Mouse (Mus musculus): ENCODE measurements around the gene Ebi3. TPM values are rescaled to one million over a fixed set of nuclear protein-coding genes. Genes with fewer than 3 reads are reported as not detected.

The Ebi3 gene
- polyA plus RNA-seq, 1 experiment from 2014 or later, result 2.1 TPM

DNA sequence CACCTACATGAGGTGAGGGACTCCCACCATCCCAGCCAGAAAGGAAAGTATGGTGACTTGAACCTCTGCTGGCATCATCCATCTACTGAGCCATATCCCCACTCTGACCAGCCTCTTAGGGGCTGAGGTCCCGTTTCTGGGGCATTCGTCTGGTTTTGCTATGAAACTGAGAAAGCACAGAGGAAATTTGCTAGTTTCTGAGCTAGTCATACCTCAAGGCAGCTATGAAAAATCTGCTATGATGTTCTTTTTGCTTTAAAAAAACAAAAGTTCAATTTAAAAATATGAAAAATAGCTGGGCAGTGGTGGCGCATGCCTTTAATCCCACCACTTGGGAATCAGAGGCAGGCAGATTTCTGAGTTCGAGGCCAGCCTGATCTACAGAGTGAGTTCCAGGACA lies 3.8 kb upstream of the Ebi3 start:
- H3K27ac ChIP-seq, result no peak overlapping the region

GRCm38 (mm10) chr17:55949400-55949799 lies 3.0 kb upstream of the Ebi3 start, which contains the start of gene Zfp119b:
Zfp119b (minus strand) TSS chr17:55949500.
- H3K4me3 ChIP-seq, result no peak within 1 kb of the TSS

More for the DNA sequence above, 3.8 kb upstream of the Ebi3 start:
- Histone ChIP-seq H3K27me3 (peaks cover 6% of the 10 kb centered on the region), H3K9ac (no peak overlapping the region), H3K36me3 (no peaks in the 10 kb centered on the region), H3K4me3 (no peak overlapping the region), H3K9me3 (no peaks in the 10 kb centered on the region), H3K4me2 (no peak overlapping the region), H3K4me1 (peaks cover 9% of the 10 kb centered on the region; the same call in 1 of the 2 replicates)
- WGBS, result 83% methylated on average over 4 of the region's 4 CpGs
- ATAC-seq (ENCODE audit: borderline replicate concordance, extremely low read depth, low FRiP score, low TSS enrichment), result no peak

DNA sequence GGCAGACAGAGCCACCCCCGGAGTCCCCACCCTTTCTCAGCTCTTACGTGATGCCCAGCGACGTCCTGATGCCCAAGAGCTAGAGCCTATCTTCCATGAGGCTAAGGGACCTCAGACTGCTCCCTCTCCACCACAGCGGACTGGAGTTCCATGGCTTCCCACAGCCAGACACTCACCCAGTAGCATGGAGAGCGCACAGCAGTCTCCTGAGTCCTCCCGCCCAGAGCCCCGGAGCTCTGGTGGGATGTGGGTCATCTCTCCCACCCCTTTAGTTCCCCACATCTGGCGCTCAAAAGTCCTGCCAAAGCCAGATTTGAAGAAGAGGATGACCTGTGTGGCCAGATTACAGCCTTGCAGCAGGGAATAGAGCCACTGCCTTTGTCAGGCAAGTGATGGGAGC lies 1.8 kb upstream of the Ebi3 start:
- Histone ChIP-seq H3K9ac (no peak overlapping the region), H3K27me3 (peaks cover 12% of the 10 kb centered on the region)

More at GRCm38 (mm10) chr17:55949400-55949799, 3.0 kb upstream of the Ebi3 start, which contains the start of gene Zfp119b:
- no peak within 1 kb of the TSS for H3K27ac ChIP-seq
- H3K4me1 ChIP-seq, result peaks cover 5% of the 10 kb centered on the region; the same call in 1 of the 2 replicates
- H3K9ac ChIP-seq, result no peak within 1 kb of the TSS
- no peaks in the 10 kb centered on the region for H3K36me3 ChIP-seq
- peaks cover 6% of the 10 kb centered on the region for H3K27me3 ChIP-seq
- H3K9me3 ChIP-seq, result no peaks in the 10 kb centered on the region
- no peak within 1 kb of the TSS for H3K4me2 ChIP-seq
- ATAC-seq (ENCODE audit: borderline replicate concordance, extremely low read depth, low FRiP score, low TSS enrichment), result no peak
- 79% methylated on average over 2 of the region's 2 CpGs for WGBS

GRCm38 (mm10) chr17:55952041-55952440 lies 399 bp upstream of the Ebi3 start:
- Histone ChIP-seq H3K4me1 (peaks cover 12% of the 10 kb centered on the region), H3K9ac (no peak overlapping the region), H3K27me3 (peaks cover 12% of the 10 kb centered on the region), H3K36me3 (no peaks in the 10 kb centered on the region), H3K4me2 (no peak overlapping the region), H3K27ac (no peak overlapping the region), H3K9me3 (no peaks in the 10 kb centered on the region), H3K4me3 (no peak overlapping the region)
- ATAC-seq (ENCODE audit: borderline replicate concordance, extremely low read depth, low FRiP score, low TSS enrichment), result no peak

More for the DNA sequence above, 1.8 kb upstream of the Ebi3 start:
- 64% methylated on average over 9 of the region's 9 CpGs for WGBS
- no peak overlapping the region for H3K4me3 ChIP-seq
- no peaks in the 10 kb centered on the region for H3K36me3 ChIP-seq
- no peak overlapping the region for H3K4me2 ChIP-seq
- no peaks in the 10 kb centered on the region for H3K9me3 ChIP-seq
- no peak overlapping the region for H3K27ac ChIP-seq
- H3K4me1 ChIP-seq, result peaks cover 2% of the 10 kb centered on the region; the same call in 1 of the 2 replicates
- no peak for ATAC-seq (ENCODE audit: borderline replicate concordance, extremely low read depth, low FRiP score, low TSS enrichment)

DNA sequence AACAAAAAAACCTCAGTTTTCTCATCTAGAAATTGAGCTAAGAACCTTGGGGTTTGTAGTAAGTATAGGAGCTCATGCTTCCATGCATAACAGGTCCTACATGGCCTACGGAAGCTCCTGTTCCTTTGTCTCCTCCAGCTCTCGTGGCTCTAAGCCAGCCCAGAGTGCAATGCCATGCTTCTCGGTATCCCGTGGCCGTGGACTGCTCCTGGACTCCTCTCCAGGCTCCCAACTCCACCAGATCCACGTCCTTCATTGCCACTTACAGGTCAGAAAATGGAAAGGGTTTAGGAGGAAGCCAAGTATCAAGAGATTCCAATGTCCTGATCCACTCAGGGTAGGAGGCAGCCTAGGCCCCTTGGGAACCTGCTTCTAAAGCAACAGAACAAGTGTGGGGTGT lies 1.3 kb downstream of the Ebi3 start:
- no peak for ATAC-seq (ENCODE audit: borderline replicate concordance, extremely low read depth, low FRiP score, low TSS enrichment)
- 72% methylated on average over 6 of the region's 6 CpGs for WGBS
- Histone ChIP-seq H3K27ac (no peak overlapping the region), H3K4me2 (no peak overlapping the region), H3K9me3 (no peaks in the 10 kb centered on the region), H3K9ac (no peak overlapping the region), H3K36me3 (no peaks in the 10 kb centered on the region), H3K4me3 (no peak overlapping the region), H3K27me3 (peaks cover 12% of the 10 kb centered on the region), H3K4me1 (peaks cover 23% of the 10 kb centered on the region)

GRCm38 (mm10) chr17:55954229-55954628 lies 1.8 kb downstream of the Ebi3 start:
- no peak overlapping the region for H3K4me3 ChIP-seq
- peaks cover 12% of the 10 kb centered on the region for H3K27me3 ChIP-seq
- peaks cover 23% of the 10 kb centered on the region for H3K4me1 ChIP-seq
- H3K27ac ChIP-seq, result no peak overlapping the region
- no peaks in the 10 kb centered on the region for H3K36me3 ChIP-seq
- H3K4me2 ChIP-seq, result no peak overlapping the region
- H3K9me3 ChIP-seq, result no peaks in the 10 kb centered on the region
- H3K9ac ChIP-seq, result no peak overlapping the region
- WGBS, result 34% methylated on average over 16 of the region's 16 CpGs
- ATAC-seq (ENCODE audit: borderline replicate concordance, extremely low read depth, low FRiP score, low TSS enrichment), result no peak

DNA sequence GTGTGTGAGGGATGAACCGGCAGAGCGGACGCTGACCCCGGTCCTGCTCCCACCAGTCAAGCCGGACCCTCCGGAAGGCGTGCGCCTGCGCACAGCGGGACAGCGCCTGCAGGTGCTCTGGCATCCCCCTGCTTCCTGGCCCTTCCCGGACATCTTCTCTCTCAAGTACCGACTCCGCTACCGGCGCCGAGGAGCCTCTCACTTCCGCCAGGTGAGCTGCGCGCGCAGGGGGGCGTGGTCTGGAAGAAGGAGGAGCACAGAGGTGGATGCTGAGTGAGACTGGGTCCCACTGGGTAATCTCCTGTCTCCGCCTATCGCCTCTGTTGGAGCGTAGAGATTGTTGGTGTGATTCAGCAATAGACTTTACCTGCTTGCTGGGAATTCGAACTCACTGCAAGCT lies 3.7 kb downstream of the Ebi3 start:
- WGBS, result 3% methylated on average over 25 of the region's 26 CpGs
- H3K4me1 ChIP-seq, result peaks cover 31% of the 10 kb centered on the region
- no peaks in the 10 kb centered on the region for H3K9me3 ChIP-seq
- peak overlapping the region; percentile 68 for H3K4me2 ChIP-seq
- H3K4me3 ChIP-seq, result peak overlapping the region; percentile 44
- 0 out of 2 replicates have a peak overlapping the region, but pooled peaks have one; percentile 15 for H3K9ac ChIP-seq
- peaks cover 12% of the 10 kb centered on the region for H3K27me3 ChIP-seq
- ATAC-seq (ENCODE audit: borderline replicate concordance, extremely low read depth, low FRiP score, low TSS enrichment), result 0 out of 2 replicates have a peak, but pooled peaks have one; percentile 20
- 0 out of 2 replicates have a peak overlapping the region, but pooled peaks have one; percentile 8 for H3K27ac ChIP-seq
- no peaks in the 10 kb centered on the region for H3K36me3 ChIP-seq

DNA sequence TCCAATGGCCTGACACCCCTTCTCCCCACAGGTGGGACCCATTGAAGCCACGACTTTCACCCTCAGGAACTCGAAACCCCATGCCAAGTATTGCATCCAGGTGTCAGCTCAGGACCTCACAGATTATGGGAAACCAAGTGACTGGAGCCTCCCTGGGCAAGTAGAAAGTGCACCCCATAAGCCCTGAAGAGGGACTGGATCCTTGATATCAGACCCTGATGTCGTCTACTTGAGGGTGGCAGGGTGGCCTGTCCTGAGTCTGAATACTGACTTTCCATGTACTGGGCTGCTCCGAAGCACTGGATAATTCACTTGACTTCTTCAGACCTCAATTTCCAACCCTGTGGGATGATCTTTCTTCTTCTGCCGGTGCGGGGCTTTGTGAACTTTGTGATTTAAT lies 4.2 kb downstream of the Ebi3 start:
- Histone ChIP-seq H3K36me3 (peaks cover 3% of the 10 kb centered on the region), H3K27me3 (peaks cover 12% of the 10 kb centered on the region), H3K4me2 (peak overlapping the region; percentile 68), H3K4me1 (peaks cover 31% of the 10 kb centered on the region), H3K9me3 (no peaks in the 10 kb centered on the region), H3K4me3 (peak overlapping the region; percentile 44), H3K27ac (no peak overlapping the region), H3K9ac (no peak overlapping the region)
- WGBS, result 33% methylated on average over 6 of the region's 6 CpGs
- ATAC-seq (ENCODE audit: borderline replicate concordance, extremely low read depth, low FRiP score, low TSS enrichment), result no peak

DNA sequence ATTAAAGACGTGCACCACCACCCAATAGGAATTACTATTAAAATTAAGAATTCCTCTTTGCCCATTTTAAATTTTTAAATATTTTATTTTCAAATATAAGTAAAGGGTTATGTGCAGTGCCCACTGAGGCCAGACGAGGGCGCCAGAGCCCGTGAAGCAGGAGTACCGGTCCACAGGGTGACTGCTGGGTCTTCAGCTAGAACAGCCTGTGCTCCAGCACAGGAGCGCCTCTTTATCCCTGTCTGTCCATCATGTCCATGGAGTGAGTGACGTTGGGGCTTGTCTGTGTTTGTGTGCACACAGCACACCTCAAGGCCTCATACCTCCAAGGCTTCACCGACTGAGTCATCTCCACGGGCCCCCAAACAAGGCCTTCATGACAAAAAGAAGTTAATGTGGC lies 4.7 kb downstream of the Ebi3 start:
- Histone ChIP-seq H3K4me1 (peaks cover 31% of the 10 kb centered on the region), H3K27ac (no peak overlapping the region), H3K36me3 (peaks cover 8% of the 10 kb centered on the region), H3K4me3 (no peak overlapping the region), H3K9ac (no peak overlapping the region), H3K4me2 (no peak overlapping the region), H3K27me3 (peaks cover 12% of the 10 kb centered on the region), H3K9me3 (no peaks in the 10 kb centered on the region)
- 9% methylated on average over 9 of the region's 9 CpGs for WGBS
- ATAC-seq (ENCODE audit: borderline replicate concordance, extremely low read depth, low FRiP score, low TSS enrichment), result no peak

- H3K4me2 ChIP-seq, result peak overlapping the region; percentile 75
- H3K9ac ChIP-seq, result peak overlapping the region; percentile 53
- no peaks in the 10 kb centered on the region for H3K9me3 ChIP-seq
- peaks cover 7% of the 10 kb centered on the region for H3K27me3 ChIP-seq
- no peak for ATAC-seq (ENCODE audit: borderline replicate concordance, extremely low read depth, low FRiP score, low TSS enrichment)
- peaks cover 31% of the 10 kb centered on the region for H3K4me1 ChIP-seq
- WGBS, result 72% methylated on average over 13 of the region's 13 CpGs
- H3K36me3 ChIP-seq, result peaks cover 11% of the 10 kb centered on the region
- peak overlapping the region; percentile 99 for H3K27ac ChIP-seq
- peak overlapping the region; percentile 61 for H3K4me3 ChIP-seq
These were observed 5.5 kb downstream of the Ebi3 start for GRCm38 (mm10) chr17:55957726-55958583.

GRCm38 (mm10) chr17:55958584-55958886 lies 6.1 kb downstream of the Ebi3 start:
- WGBS, result 32% methylated on average over 2 of the region's 2 CpGs
- H3K4me3 ChIP-seq, result peak overlapping the region; percentile 61
- peak overlapping the region; percentile 99 for H3K27ac ChIP-seq
- peaks cover 7% of the 10 kb centered on the region; the same call in 1 of the 2 replicates for H3K27me3 ChIP-seq
- peak overlapping the region; percentile 53 for H3K9ac ChIP-seq
- H3K9me3 ChIP-seq, result no peaks in the 10 kb centered on the region
- H3K4me2 ChIP-seq, result peak overlapping the region; percentile 75
- H3K36me3 ChIP-seq, result peaks cover 11% of the 10 kb centered on the region
- no peak for ATAC-seq (ENCODE audit: borderline replicate concordance, extremely low read depth, low FRiP score, low TSS enrichment)
- H3K4me1 ChIP-seq, result peaks cover 31% of the 10 kb centered on the region

Measured in lung, embryonic 15.5 days (tissue).